Mouse (Mus musculus): ENCODE data around the gene Olfr203.

DNA sequence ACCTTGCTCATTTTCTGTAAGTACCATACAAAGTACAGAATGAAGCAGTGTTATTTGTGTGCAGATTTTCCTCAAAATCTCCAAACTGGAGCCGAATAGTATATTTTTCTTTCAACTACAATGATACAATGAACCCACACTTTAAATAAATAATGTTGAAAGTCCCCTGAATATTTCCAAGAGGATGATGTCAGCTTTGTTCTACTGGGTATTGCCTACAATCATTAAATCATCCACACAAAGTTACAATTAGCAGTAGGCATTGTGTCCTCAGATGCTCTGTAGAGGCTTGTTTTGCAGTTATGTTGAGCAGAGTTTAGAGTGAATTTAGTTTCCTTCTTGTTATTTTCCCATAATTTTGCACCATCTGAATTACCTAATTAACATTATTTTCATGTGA is 12.0 kb upstream of the Olfr203 start, which contains the start of gene Olfr202:
- TF ChIP-seq CTCF (IDR thresholded peaks at IDR 0.05; ENCODE audit: low read depth) = no peak
- TF ChIP-seq EP300 (IDR thresholded peaks at IDR 0.05; ENCODE audit: low read depth) = no peak

All from liver, postnatal 0 days (tissue).